Mouse (Mus musculus) thymus, adult 2 months (tissue): ENCODE data around the gene Tuba8. TPM values are rescaled to one million over a fixed set of nuclear protein-coding genes. Genes with fewer than 3 reads are reported as not detected.

Experiments used
- DNase-seq: peaks from one replicate; pipeline ENCODE4 v3.0.0; 2021
- H3K27ac ChIP-seq: fragments of 200-500 bp; 2 replicates; pipeline ENCODE4 v1.5.1; 2012; ENCODE audit warnings: low read length, control low read depth; ENCODE audit not compliant: control insufficient read depth, insufficient read depth
- H3K27me3 ChIP-seq: fragments of 200-500 bp; 2 replicates; pipeline ENCODE4 v1.6.1; 2012; ENCODE audit warnings: mild to moderate bottlenecking, low read length, moderate library complexity, mixed read lengths; ENCODE audit not compliant: control insufficient read depth, insufficient read depth
- H3K36me3 ChIP-seq: fragments of 200-500 bp; 2 replicates; pipeline ENCODE4 v1.6.1; 2012; ENCODE audit warnings: mild to moderate bottlenecking, low read length, moderate library complexity; ENCODE audit not compliant: control insufficient read depth, insufficient read depth
- H3K4me1 ChIP-seq: fragments of 200-500 bp; replicated peaks from 2 replicates; pipeline ENCODE4 v1.6.1; 2012; ENCODE audit warnings: low read length; ENCODE audit not compliant: control insufficient read depth, insufficient read depth
- H3K4me3 ChIP-seq: fragments of 200-500 bp; 2 replicates; pipeline ENCODE4 v1.5.1; 2012; ENCODE audit warnings: mild to moderate bottlenecking, low read length, control low read depth, moderate library complexity; ENCODE audit not compliant: control insufficient read depth, insufficient read depth
- CTCF ChIP-seq: fragments of 200-500 bp; IDR thresholded peaks from 2 replicates; pipeline ENCODE4 v1.5.1; 2012; ENCODE audit warnings: mild to moderate bottlenecking, control low read depth, low read length, moderate library complexity, borderline replicate concordance; ENCODE audit not compliant: control insufficient read depth, poor library complexity, insufficient read depth; ENCODE audit errors: extremely low read depth
- POLR2A ChIP-seq: fragments of 200-500 bp; IDR thresholded peaks from 2 replicates; pipeline ENCODE4 v1.6.1; 2012; ENCODE audit warnings: mild to moderate bottlenecking, low read length, control low read depth, moderate library complexity; ENCODE audit not compliant: control insufficient read depth, poor library complexity, insufficient read depth; ENCODE audit errors: extremely low read depth
- WGBS: fragments of 180-500 bp; shearing (Covaris S2); methylation state at CpG from one replicate; pipeline ENCODE4 v1.1.7; 2018; 5-methylcytosine and 5-hydroxymethylcytosine counted together
- polyA plus RNA-seq: library from polyadenylated mRNA; depleted of rRNA; stranded (reverse); fragments of >200 nt; gene quantifications from 2 replicates; pipeline ENCODE4 v1.2.3, GENCODE M21; 2012

The Tuba8 gene
- polyA plus RNA-seq, 1 experiment = 4.3 TPM

DNA sequence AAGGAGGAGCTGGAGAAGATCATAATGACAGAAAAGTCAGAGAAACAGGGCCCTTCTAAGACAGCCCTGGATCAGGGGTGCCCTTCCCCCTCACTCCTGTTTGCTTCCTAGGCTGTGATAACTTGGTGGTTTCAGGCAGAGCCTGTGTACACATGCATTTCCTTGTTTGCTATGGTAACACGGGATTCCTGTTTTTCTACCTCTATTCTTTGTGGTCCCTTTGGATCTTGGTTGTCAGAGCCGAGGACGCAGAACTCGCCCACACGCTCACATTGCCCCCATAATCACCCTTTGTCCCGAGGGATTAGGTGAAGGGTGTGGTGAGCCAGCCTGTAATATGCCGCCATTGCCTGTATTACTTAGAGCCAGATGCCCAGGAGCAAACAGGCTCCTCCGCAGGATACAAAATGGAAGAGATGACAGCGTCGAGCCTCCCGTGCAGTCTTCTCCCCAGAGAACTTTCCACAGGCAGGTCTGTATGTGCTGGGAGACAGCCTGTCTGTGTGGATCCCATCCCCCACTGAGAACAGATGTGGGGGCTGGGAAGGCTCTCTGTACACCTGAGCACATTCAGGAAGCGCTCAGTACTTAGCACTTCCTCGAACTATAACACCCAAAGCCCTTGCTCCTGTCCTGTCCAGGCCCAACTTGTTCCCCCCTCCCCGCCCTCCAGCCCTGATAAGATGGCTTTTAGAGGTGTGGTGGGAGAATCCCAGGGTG, 34.3 kb upstream of the Tuba8 start:
- 72% methylated on average over 14 of the region's 14 CpGs for WGBS
- no peak overlapping the region for H3K27ac ChIP-seq
- DNase-seq = no peak
- no peak for TF ChIP-seq POLR2A
- TF ChIP-seq CTCF = no peak
- no peak overlapping the region for H3K4me3 ChIP-seq
- no peaks in the 10 kb centered on the region for H3K27me3 ChIP-seq
- H3K4me1 ChIP-seq = peaks cover 6% of the 10 kb centered on the region
- no peaks in the 10 kb centered on the region for H3K36me3 ChIP-seq

DNA sequence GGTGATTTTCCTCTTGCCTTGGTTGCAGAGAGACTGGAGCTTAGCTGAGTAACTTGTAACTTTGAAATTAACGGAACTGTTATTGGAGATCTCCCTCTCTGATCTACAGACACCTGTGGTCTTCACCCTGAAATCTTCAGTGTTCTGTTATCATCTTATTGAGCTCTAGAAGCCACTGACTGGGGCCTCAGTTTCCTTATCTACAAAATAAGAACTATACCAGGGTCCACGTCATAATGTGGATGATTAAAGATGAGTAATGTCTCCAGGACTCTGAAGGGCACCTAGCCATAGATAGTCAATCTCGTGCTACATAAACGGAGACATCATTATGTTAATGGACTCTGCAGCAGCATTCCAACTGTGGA, 33.8 kb upstream of the Tuba8 start:
- Histone ChIP-seq H3K27ac (no peak overlapping the region), H3K27me3 (no peaks in the 10 kb centered on the region), H3K4me3 (no peak overlapping the region), H3K36me3 (no peaks in the 10 kb centered on the region), H3K4me1 (peaks cover 6% of the 10 kb centered on the region)
- WGBS = 88% methylated on average over 4 of the region's 4 CpGs
- TF ChIP-seq CTCF (no peak), POLR2A (no peak)
- DNase-seq = no peak

DNA sequence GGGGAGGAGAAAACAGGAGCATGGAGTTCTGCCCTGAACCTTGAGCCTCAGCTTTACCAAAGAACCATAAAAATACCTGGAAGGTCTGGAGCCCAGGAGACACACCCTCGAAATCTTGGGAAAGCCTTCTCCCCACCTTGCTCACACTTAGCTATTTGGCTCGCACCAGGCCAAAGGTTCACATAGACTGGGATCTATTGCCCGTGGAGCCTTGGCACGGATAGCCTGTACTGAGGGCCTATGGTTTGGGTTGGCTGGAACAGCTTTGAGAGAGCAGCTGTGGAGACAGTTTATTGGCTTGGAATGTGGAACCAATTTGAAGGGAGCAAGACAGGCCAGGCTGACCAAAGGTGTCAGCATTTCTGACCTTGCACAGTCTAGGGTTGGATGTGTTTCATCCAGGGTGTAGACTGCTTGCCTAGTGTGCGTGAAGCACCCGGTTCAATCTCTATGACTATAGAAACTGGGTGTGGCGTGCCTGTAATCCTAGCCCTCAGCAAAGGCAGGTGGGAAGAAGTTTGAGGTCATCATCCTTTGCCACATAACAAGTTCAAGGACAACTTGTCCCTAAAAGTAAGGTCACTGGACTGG, 33.3 kb upstream of the Tuba8 start:
- WGBS = 96% methylated on average over 7 of the region's 7 CpGs
- H3K36me3 ChIP-seq = no peaks in the 10 kb centered on the region
- no peak overlapping the region for H3K4me3 ChIP-seq
- TF ChIP-seq POLR2A (no peak), CTCF (no peak)
- peaks cover 6% of the 10 kb centered on the region for H3K4me1 ChIP-seq
- no peak for DNase-seq
- no peak overlapping the region for H3K27ac ChIP-seq
- H3K27me3 ChIP-seq = no peaks in the 10 kb centered on the region

DNA sequence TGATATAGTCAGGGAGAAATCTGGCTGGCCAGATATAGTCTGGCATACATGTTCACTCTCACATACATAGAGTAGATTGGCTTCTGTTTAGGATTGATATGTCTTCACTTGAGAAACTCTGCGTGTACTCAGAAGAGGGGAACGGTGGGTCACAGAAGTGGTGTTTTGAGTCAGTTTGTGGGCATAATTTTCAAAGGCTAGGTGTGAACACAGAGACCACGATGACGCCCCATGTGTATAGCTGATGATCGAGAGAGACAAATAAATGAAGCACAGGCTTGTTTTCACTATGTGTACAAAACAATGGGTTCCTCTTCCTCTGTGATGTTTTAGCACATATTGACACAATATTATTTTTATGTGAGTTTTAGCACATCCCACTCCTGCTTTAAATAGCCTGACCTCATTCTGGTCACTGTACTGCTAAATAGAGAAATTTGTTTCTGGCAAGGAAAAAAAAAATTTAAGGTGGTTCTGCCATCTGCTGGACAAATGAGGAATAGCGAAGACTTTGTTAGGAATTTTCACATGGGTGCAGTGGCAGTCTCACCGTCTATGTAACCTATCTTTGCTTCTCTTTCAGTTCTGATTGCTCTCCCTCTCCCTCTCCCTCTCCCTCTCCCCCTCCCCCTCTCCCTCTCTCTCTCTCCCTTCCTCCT, 31.7 kb upstream of the Tuba8 start:
- TF ChIP-seq CTCF (no peak), POLR2A (no peak)
- peak; percentile 59 for DNase-seq
- H3K36me3 ChIP-seq = no peaks in the 10 kb centered on the region
- peaks cover 6% of the 10 kb centered on the region for H3K4me1 ChIP-seq
- WGBS = 42% methylated on average over 7 of the region's 7 CpGs
- H3K27ac ChIP-seq = no peak overlapping the region
- H3K4me3 ChIP-seq = no peak overlapping the region
- no peaks in the 10 kb centered on the region for H3K27me3 ChIP-seq

DNA sequence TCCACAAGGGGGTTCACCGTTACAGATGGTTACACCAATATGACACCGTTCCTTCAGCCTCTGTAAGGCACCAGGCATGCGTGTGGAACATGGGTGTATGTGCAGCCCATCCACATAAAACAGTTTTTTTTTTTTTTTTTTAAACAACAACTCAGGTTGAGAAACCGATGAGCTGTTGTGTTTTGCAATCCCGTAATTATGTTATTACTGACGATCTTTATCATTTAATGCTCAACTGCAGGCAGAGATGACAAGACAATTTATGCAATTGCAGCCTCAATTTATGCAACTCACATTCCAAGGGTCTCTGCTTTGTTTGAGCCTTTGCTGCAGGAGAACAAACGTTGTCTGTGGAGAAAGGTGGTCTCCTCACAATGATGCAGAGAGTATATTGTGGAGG, 30.6 kb upstream of the Tuba8 start:
- H3K27ac ChIP-seq = no peak overlapping the region
- 81% methylated on average over 7 of the region's 7 CpGs for WGBS

DNA sequence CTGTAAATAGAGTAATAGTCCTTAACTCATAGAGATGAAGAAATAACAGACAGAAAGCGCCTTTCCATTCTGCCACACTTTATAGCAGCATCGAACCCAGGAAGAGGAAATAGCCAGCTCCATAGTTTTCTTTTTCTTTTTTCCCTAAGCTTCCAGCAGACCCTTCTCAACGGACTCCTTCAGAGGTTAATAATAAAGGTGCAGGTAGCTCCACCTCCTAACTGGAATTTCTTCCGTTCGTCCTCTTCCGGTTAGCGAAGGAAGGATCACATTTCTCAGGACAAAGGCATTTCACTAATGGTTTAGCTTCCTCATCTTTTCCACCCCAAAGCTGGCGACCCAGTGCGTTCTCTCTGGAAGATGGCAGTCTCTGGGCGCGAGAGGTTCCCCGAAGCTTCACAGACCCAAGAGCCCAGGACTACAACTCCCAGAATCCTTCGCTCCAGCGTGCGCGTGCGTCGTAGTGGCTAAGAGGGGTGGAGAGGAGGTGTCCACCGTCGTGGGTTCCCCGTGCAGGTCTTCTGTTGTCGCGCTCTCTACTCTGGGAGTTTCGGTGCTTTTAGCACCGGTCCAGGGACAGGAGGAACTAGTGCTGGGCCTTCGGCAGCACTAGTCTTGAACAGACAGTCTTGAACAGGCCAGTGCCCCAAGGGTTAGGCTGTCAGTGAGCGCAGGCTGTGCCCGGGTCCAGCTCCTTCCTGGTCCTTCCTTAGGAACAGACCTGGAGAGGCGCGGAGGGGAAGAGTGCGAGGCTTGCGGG, 26.9 kb upstream of the Tuba8 start, which contains the start of gene Pex26:
TSS of gene Pex26 (plus strand) at position 254 of the 760 bp plus-strand sequence.
- DNase-seq = peak; percentile 95
- TF ChIP-seq CTCF (0 out of 2 replicates have a peak, but pooled peaks have one; percentile 41), POLR2A (peak; percentile 71)
- H3K36me3 ChIP-seq = no peaks in the 10 kb centered on the region; the same call in 1 of the 2 replicates
- H3K4me1 ChIP-seq = peaks cover 14% of the 10 kb centered on the region
- peak within 1 kb of the TSS; percentile 57 for H3K27ac ChIP-seq
- H3K27me3 ChIP-seq = no peaks in the 10 kb centered on the region
- H3K4me3 ChIP-seq = peak within 1 kb of the TSS; percentile 80
- 3% methylated on average over 32 of the region's 32 CpGs for WGBS

More for the DNA sequence above, 30.6 kb upstream of the Tuba8 start:
- Histone ChIP-seq H3K27me3 (no peaks in the 10 kb centered on the region), H3K4me1 (peaks cover 8% of the 10 kb centered on the region), H3K36me3 (no peaks in the 10 kb centered on the region), H3K4me3 (no peak overlapping the region)
- DNase-seq = no peak
- TF ChIP-seq POLR2A (no peak), CTCF (no peak)
